Mouse (Mus musculus) liver, embryonic 13.5 days (tissue): ENCODE measurements around the gene Lmo2. TPM values are rescaled to one million over a fixed set of nuclear protein-coding genes. Genes with fewer than 3 reads are reported as not detected.

ENCODE experiments used
- ATAC-seq: fragments of 200-750 bp; cut with Nextera tagmentation; 2 replicates; pipeline ENCODE4 v1.8.0; 2017; ENCODE audit warnings: low read depth, mild to moderate bottlenecking, moderate number of reproducible peaks, moderate library complexity
- DNase-seq: peaks from one replicate; pipeline ENCODE4 v3.0.0; 2022
- H3K27ac ChIP-seq: fragments of 300-500 bp; sonication (generic); 2 replicates; pipeline ENCODE4 v1.5.1; 2015; ENCODE audit warnings: moderate library complexity, mild to moderate bottlenecking, inconsistent platforms
- H3K27me3 ChIP-seq: fragments of 300-500 bp; sonication (generic); 2 replicates; pipeline ENCODE4 v1.6.1; 2015; ENCODE audit warnings: mild to moderate bottlenecking, inconsistent platforms
- H3K36me3 ChIP-seq: fragments of 300-500 bp; sonication (generic); 2 replicates; pipeline ENCODE4 v1.6.1; 2015; ENCODE audit warnings: mild to moderate bottlenecking, inconsistent platforms
- H3K4me1 ChIP-seq: fragments of 300-500 bp; sonication (generic); replicated peaks from 2 replicates; pipeline ENCODE4 v1.6.1; 2015; ENCODE audit warnings: inconsistent platforms
- H3K4me2 ChIP-seq: fragments of 300-500 bp; sonication (generic); 2 replicates; pipeline ENCODE4 v1.6.1; 2015; ENCODE audit warnings: inconsistent platforms, mild to moderate bottlenecking, moderate library complexity
- H3K4me3 ChIP-seq: fragments of 300-500 bp; sonication (generic); replicated peaks from 2 replicates; pipeline ENCODE4 v1.5.1; 2015; ENCODE audit warnings: mild to moderate bottlenecking, inconsistent platforms
- H3K9ac ChIP-seq: fragments of 300-500 bp; sonication (generic); 2 replicates; pipeline ENCODE4 v1.6.1; 2015; ENCODE audit warnings: mild to moderate bottlenecking, inconsistent platforms
- H3K9me3 ChIP-seq: fragments of 300-500 bp; sonication (generic); replicated peaks from 2 replicates; pipeline ENCODE4 v1.6.1; 2016; ENCODE audit warnings: inconsistent platforms
- WGBS: fragments of 180-500 bp; shearing (Covaris S2); methylation state at CpG from one replicate; pipeline ENCODE4 v1.1.7; 2015; ENCODE audit not compliant: insufficient replicate concordance; 5-methylcytosine and 5-hydroxymethylcytosine counted together
- polyA plus RNA-seq: library from polyadenylated mRNA; unstranded; fragments of >200 nt; fragmentation: Nextera tagmentation; extraction: Ambion mirVana; gene quantifications from 2 replicates; pipeline ENCODE4 v1.2.1, GENCODE M21; 2015

The Lmo2 gene
- polyA plus RNA-seq, 1 experiment from 2014 or later: 156 TPM

GRCm38 (mm10) chr2:103941085-103941484, 16.7 kb upstream of the Lmo2 start:
- no peak for ATAC-seq
- H3K27ac ChIP-seq: no peak overlapping the region
- peak overlapping the region; percentile 22; the same call in 1 of the 2 replicates for H3K9ac ChIP-seq
- no peak overlapping the region for H3K4me2 ChIP-seq
- no peak overlapping the region for H3K4me3 ChIP-seq
- 79% methylated on average over 3 of the region's 3 CpGs for WGBS
- H3K27me3 ChIP-seq: no peaks in the 10 kb centered on the region; the same call in 1 of the 2 replicates
- H3K9me3 ChIP-seq: no peaks in the 10 kb centered on the region
- peaks cover 20% of the 10 kb centered on the region for H3K4me1 ChIP-seq
- no peak for DNase-seq
- H3K36me3 ChIP-seq: no peaks in the 10 kb centered on the region

- no peaks in the 10 kb centered on the region; the same call in 1 of the 2 replicates for H3K27me3 ChIP-seq
- H3K9me3 ChIP-seq: no peaks in the 10 kb centered on the region
- H3K4me1 ChIP-seq: peaks cover 28% of the 10 kb centered on the region
- peak overlapping the region; percentile 65; the same call in 1 of the 2 replicates for H3K27ac ChIP-seq
- H3K9ac ChIP-seq: peak overlapping the region; percentile 7; the same call in 1 of the 2 replicates
- ATAC-seq (no peak), DNase-seq (no peak)
- no peak overlapping the region for H3K4me2 ChIP-seq
- 35% methylated on average over 2 of the region's 2 CpGs for WGBS
- H3K4me3 ChIP-seq: no peak overlapping the region
- no peaks in the 10 kb centered on the region for H3K36me3 ChIP-seq
These were observed 12.9 kb upstream of the Lmo2 start for GRCm38 (mm10) chr2:103944859-103945258.

GRCm38 (mm10) chr2:103945571-103946092, 12.2 kb upstream of the Lmo2 start:
- Histone ChIP-seq H3K27me3 (no peaks in the 10 kb centered on the region; the same call in 1 of the 2 replicates), H3K4me2 (peak overlapping the region; percentile 41), H3K9ac (peak overlapping the region; percentile 7; the same call in 1 of the 2 replicates), H3K4me1 (peaks cover 28% of the 10 kb centered on the region), H3K27ac (peak overlapping the region; percentile 65), H3K9me3 (no peaks in the 10 kb centered on the region), H3K4me3 (no peak overlapping the region), H3K36me3 (no peaks in the 10 kb centered on the region)
- 16% methylated on average over 5 of the region's 5 CpGs for WGBS
- ATAC-seq (no peak; the same call in 1 of the 2 replicates), DNase-seq (no peak)

- no peak for ATAC-seq
- H3K27ac ChIP-seq: no peak overlapping the region
- no peak overlapping the region for H3K9ac ChIP-seq
- H3K4me2 ChIP-seq: no peak overlapping the region
- H3K9me3 ChIP-seq: no peaks in the 10 kb centered on the region
- no peaks in the 10 kb centered on the region for H3K36me3 ChIP-seq
- H3K27me3 ChIP-seq: no peaks in the 10 kb centered on the region; the same call in 1 of the 2 replicates
- WGBS: 50% methylated on average over 8 of the region's 8 CpGs
- H3K4me1 ChIP-seq: peaks cover 28% of the 10 kb centered on the region
- no peak for DNase-seq
- H3K4me3 ChIP-seq: no peak overlapping the region
These were observed 10.9 kb upstream of the Lmo2 start for GRCm38 (mm10) chr2:103946892-103947291.

DNA sequence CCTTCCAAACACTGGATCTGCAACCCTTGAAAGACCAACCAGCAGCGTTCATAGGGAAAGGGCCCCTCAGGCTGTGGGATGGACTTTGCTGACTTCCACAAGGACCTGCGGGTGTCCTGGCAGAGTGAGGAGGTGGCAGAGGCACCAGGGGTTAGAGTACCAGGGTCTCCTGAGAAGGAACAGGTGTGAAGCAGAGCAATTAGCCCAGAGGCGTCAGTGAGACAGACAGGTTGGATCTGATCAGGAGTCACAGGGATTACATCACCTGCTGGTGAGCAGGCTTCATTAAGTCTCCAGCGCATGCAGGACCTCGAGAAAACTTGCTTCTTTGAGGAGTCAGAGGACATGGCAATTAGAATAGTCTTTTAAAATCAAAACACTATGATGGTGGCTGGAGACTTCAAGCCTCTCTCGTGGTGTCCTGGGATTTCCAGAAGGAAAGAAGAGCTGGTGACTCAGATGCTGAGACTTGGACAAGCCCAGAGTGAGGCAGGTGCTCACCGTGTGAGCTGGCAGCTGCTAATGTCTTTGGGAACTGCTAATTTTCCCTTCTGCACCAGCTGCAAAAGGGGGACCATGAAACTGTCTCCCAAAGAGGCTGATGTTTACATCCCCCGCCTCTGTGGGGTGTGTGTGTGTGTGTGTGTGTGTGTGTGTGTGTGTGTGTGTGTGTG, 9.7 kb upstream of the Lmo2 start:
- WGBS: 73% methylated on average over 8 of the region's 8 CpGs
- no peak for ATAC-seq
- no peaks in the 10 kb centered on the region for H3K9me3 ChIP-seq
- H3K4me1 ChIP-seq: peaks cover 28% of the 10 kb centered on the region
- H3K4me3 ChIP-seq: no peak overlapping the region
- DNase-seq: no peak
- no peaks in the 10 kb centered on the region for H3K36me3 ChIP-seq
- 0 out of 2 replicates have a peak overlapping the region, but pooled peaks have one; percentile 18 for H3K27ac ChIP-seq
- H3K27me3 ChIP-seq: no peaks in the 10 kb centered on the region; the same call in 1 of the 2 replicates
- H3K9ac ChIP-seq: no peak overlapping the region
- no peak overlapping the region for H3K4me2 ChIP-seq

DNA sequence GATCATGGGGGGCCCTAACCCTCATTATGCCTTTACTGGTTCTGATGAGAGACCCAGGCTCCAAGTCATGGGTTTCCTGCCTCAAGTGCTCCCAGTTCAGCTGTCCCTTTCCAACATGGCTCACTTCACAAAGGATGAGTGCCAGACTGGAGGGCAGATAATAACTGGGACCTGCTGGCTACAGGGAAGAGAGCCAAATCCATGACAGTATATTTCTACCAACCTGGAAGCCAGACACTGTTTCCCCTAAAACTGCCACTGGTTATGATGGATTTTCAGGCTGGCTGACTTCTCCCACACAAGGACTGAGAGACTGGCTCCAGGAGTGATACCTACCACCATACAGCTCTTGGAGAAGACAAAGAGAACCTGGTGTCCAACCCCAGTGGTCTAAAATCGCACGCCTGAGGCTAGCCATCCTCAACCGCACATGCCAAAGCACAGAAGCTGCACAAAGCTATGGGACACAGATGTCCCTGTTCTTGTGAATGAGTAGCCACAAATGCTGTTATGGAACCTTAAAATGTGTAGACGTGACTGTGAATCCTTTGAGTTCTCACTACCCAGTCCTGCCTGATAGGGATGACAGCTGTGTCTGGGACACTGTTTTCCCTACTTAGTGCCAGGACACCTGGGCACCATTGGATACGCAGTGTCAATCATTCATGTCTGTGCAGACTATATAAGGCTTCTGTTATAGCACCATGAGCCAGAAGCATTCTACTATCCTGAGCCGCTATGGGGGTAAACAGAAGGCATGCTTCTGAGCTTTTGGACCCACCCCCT, 4.5 kb upstream of the Lmo2 start:
- Histone ChIP-seq H3K4me1 (peaks cover 30% of the 10 kb centered on the region), H3K36me3 (no peaks in the 10 kb centered on the region), H3K27ac (peak overlapping the region; percentile 35; the same call in 1 of the 2 replicates), H3K4me3 (no peak overlapping the region), H3K4me2 (no peak overlapping the region), H3K9me3 (no peaks in the 10 kb centered on the region), H3K27me3 (no peaks in the 10 kb centered on the region), H3K9ac (no peak overlapping the region)
- WGBS: 88% methylated on average over 6 of the region's 6 CpGs
- no peak for DNase-seq
- no peak for ATAC-seq

GRCm38 (mm10) chr2:103955714-103956113, 2.1 kb upstream of the Lmo2 start:
- Histone ChIP-seq H3K9me3 (no peaks in the 10 kb centered on the region), H3K4me3 (no peak overlapping the region), H3K4me2 (peak overlapping the region; percentile 80), H3K27ac (peak overlapping the region; percentile 98), H3K36me3 (peaks cover 4% of the 10 kb centered on the region; the same call in 1 of the 2 replicates), H3K4me1 (peaks cover 34% of the 10 kb centered on the region), H3K27me3 (no peaks in the 10 kb centered on the region), H3K9ac (peak overlapping the region; percentile 95)
- WGBS: 53% methylated on average over 3 of the region's 3 CpGs
- ATAC-seq: no peak
- DNase-seq: no peak

DNA sequence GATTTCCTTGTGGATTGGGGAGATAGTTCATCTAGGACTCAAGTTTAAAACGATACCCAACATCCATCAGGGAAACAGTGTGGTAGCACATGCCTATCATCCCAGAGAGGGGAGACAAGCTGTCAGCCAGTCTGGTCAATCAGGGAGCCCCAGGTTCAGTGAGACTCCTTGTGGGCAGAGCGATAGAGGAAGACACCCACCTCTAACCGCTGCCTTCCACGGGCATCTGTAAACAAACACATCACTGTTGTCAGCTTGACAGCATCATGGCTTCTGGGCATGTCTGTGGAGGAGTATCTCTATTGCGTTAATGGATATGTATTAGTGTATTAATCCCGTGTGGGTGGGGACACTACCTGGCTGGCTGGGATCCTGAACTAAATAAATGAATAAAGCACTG, 919 bp upstream of the Lmo2 start:
- DNase-seq (peak; percentile 91), ATAC-seq (peak; percentile 89)
- Histone ChIP-seq H3K27me3 (no peaks in the 10 kb centered on the region), H3K4me2 (peak overlapping the region; percentile 80), H3K4me3 (peak overlapping the region; percentile 74), H3K9me3 (no peaks in the 10 kb centered on the region), H3K27ac (peak overlapping the region; percentile 98), H3K36me3 (peaks cover 15% of the 10 kb centered on the region), H3K4me1 (peaks cover 46% of the 10 kb centered on the region), H3K9ac (peak overlapping the region; percentile 95)
- WGBS: 17% methylated on average over 6 of the region's 6 CpGs

- H3K9me3 ChIP-seq: no peaks in the 10 kb centered on the region
- peak overlapping the region; percentile 80 for H3K4me2 ChIP-seq
- peak overlapping the region; percentile 74 for H3K4me3 ChIP-seq
- no peaks in the 10 kb centered on the region for H3K27me3 ChIP-seq
- 22% methylated on average over 3 of the region's 3 CpGs for WGBS
- ATAC-seq: no peak
- peaks cover 63% of the 10 kb centered on the region for H3K4me1 ChIP-seq
- peak overlapping the region; percentile 95 for H3K9ac ChIP-seq
- H3K27ac ChIP-seq: peak overlapping the region; percentile 98
- peaks cover 32% of the 10 kb centered on the region for H3K36me3 ChIP-seq
- DNase-seq: no peak
These were observed 848 bp downstream of the Lmo2 start for GRCm38 (mm10) chr2:103958634-103959033.

DNA sequence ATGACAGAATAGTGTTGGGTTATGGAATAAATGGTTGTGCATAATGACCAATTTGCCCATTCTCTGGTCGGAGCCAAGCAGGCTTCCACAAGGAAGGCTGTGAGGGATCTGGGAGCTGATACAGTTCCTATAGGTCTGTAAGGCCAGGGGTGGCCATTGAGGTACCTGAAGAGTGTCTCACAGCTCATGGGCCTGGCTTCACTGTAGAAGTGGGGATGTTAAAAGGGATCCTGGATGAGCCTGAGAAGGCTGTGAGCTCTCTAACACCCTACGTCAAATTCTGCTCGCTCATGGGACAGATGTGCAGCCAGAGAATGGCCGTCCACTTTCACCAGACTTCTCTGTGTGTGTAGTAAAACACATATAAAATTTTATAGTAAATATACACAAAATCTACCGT, 1.3 kb downstream of the Lmo2 start:
- H3K9me3 ChIP-seq: no peaks in the 10 kb centered on the region
- DNase-seq: no peak
- peak overlapping the region; percentile 80 for H3K4me2 ChIP-seq
- peaks cover 32% of the 10 kb centered on the region for H3K36me3 ChIP-seq
- peaks cover 63% of the 10 kb centered on the region for H3K4me1 ChIP-seq
- peak overlapping the region; percentile 95 for H3K9ac ChIP-seq
- H3K27ac ChIP-seq: peak overlapping the region; percentile 98
- 37% methylated on average over 5 of the region's 5 CpGs for WGBS
- no peaks in the 10 kb centered on the region for H3K27me3 ChIP-seq
- no peak; the same call in 1 of the 2 replicates for ATAC-seq
- H3K4me3 ChIP-seq: peak overlapping the region; percentile 74

- H3K27me3 ChIP-seq: no peaks in the 10 kb centered on the region
- peak overlapping the region; percentile 98 for H3K27ac ChIP-seq
- ATAC-seq (peak; percentile 47), DNase-seq (no peak)
- no peaks in the 10 kb centered on the region for H3K9me3 ChIP-seq
- peaks cover 68% of the 10 kb centered on the region for H3K4me1 ChIP-seq
- H3K4me3 ChIP-seq: peak overlapping the region; percentile 74
- H3K4me2 ChIP-seq: peak overlapping the region; percentile 80
- H3K9ac ChIP-seq: peak overlapping the region; percentile 95
- 42% methylated on average over 6 of the region's 6 CpGs for WGBS
- peaks cover 37% of the 10 kb centered on the region for H3K36me3 ChIP-seq
These were observed 1.8 kb downstream of the Lmo2 start for GRCm38 (mm10) chr2:103959574-103959973.
